Mouse (Mus musculus) ES-Bruce4 (cell line): ENCODE results near the gene Abhd15.
A peak's percentile ranks its signal among the peaks of the same experiment; 100 is the strongest.

Experiments
- CTCF ChIP-seq: IDR thresholded peaks from one replicate; pipeline ENCODE4 v1.8.1; 2011; ENCODE audit warnings: low read depth, low read length
- POLR2A ChIP-seq: IDR thresholded peaks from one replicate; pipeline ENCODE4 v1.8.1; 2011; ENCODE audit warnings: low read length; ENCODE audit not compliant: insufficient read depth

- TF ChIP-seq POLR2A, result no peak
- TF ChIP-seq CTCF, result peak; percentile 40
These were observed 43.5 kb upstream of the Abhd15 start for GRCm38 (mm10) chr11:77471407-77471806.
